Mouse (Mus musculus) liver, embryonic 16.5 days (tissue): ENCODE data around the gene Fbxw10. TPM values are rescaled to one million over a fixed set of nuclear protein-coding genes. Genes with fewer than 3 reads are reported as not detected.

Experiments
- ATAC-seq: fragments of 200-750 bp; cut with Nextera tagmentation; 2 replicates; pipeline ENCODE4 v1.8.0; 2017; ENCODE audit warnings: low read depth, mild to moderate bottlenecking, moderate number of reproducible peaks, moderate library complexity
- H3K27ac ChIP-seq: fragments of 300-500 bp; sonication (generic); 2 replicates; pipeline ENCODE4 v1.5.1; 2014; ENCODE audit warnings: mild to moderate bottlenecking, low read length
- H3K27me3 ChIP-seq: fragments of 300-500 bp; sonication (generic); 2 replicates; pipeline ENCODE4 v1.6.1; 2014; ENCODE audit warnings: low read depth, low read length, mixed read lengths; ENCODE audit not compliant: control insufficient read depth, insufficient read depth
- H3K36me3 ChIP-seq: fragments of 300-500 bp; sonication (generic); 2 replicates; pipeline ENCODE4 v1.6.1; 2014; ENCODE audit warnings: mild to moderate bottlenecking; ENCODE audit not compliant: control insufficient read depth, insufficient read depth
- H3K4me1 ChIP-seq: fragments of 300-500 bp; sonication (generic); 2 replicates; pipeline ENCODE4 v1.6.1; 2014; ENCODE audit warnings: low read depth, low read length, mixed read lengths; ENCODE audit not compliant: control insufficient read depth
- H3K4me2 ChIP-seq: fragments of 300-500 bp; sonication (generic); 2 replicates; pipeline ENCODE4 v1.6.1; 2014; ENCODE audit warnings: low read depth, low read length, mixed read lengths
- H3K4me3 ChIP-seq: fragments of 300-500 bp; sonication (generic); 2 replicates; pipeline ENCODE4 v1.5.1; 2014; ENCODE audit warnings: low read depth, mild to moderate bottlenecking, low read length
- H3K9ac ChIP-seq: fragments of 300-500 bp; sonication (generic); 2 replicates; pipeline ENCODE4 v1.6.1; 2014; ENCODE audit warnings: low read depth, low read length
- H3K9me3 ChIP-seq: fragments of 300-500 bp; sonication (generic); replicated peaks from 2 replicates; pipeline ENCODE4 v1.6.1; 2016; ENCODE audit warnings: low read length; ENCODE audit not compliant: control insufficient read depth
- WGBS: fragments of 180-500 bp; shearing (Covaris S2); extraction: QIAGEN DNeasy Blood & Tissue Kit; methylation state at CpG from one replicate; pipeline ENCODE4 v1.1.7; 2014; ENCODE audit not compliant: insufficient replicate concordance; 5-methylcytosine and 5-hydroxymethylcytosine counted together
- polyA plus RNA-seq: library from polyadenylated mRNA; unstranded; fragments of >200 nt; fragmentation: Nextera tagmentation; extraction: Ambion mirVana; gene quantifications from 2 replicates; pipeline ENCODE4 v1.2.1, GENCODE M21; 2015

The Fbxw10 gene
- polyA plus RNA-seq, 1 experiment from 2014 or later = 0.18 TPM

- Histone ChIP-seq H3K4me2 (no peak overlapping the region), H3K27ac (no peak overlapping the region), H3K4me1 (no peaks in the 10 kb centered on the region), H3K9me3 (no peaks in the 10 kb centered on the region), H3K9ac (no peak overlapping the region), H3K36me3 (no peaks in the 10 kb centered on the region), H3K4me3 (no peak overlapping the region), H3K27me3 (no peaks in the 10 kb centered on the region)
- 52% methylated on average over 4 of the region's 4 CpGs for WGBS
- ATAC-seq = no peak
Measured at GRCm38 (mm10) chr11:62827135-62827534, 19.7 kb upstream of the Fbxw10 start.

- WGBS = 58% methylated on average over 3 of the region's 3 CpGs
- no peaks in the 10 kb centered on the region for H3K36me3 ChIP-seq
- no peak for ATAC-seq
- H3K9ac ChIP-seq = no peak overlapping the region
- no peak overlapping the region for H3K27ac ChIP-seq
- no peaks in the 10 kb centered on the region for H3K4me1 ChIP-seq
- H3K9me3 ChIP-seq = no peaks in the 10 kb centered on the region
- H3K4me2 ChIP-seq = no peak overlapping the region
- H3K4me3 ChIP-seq = no peak overlapping the region
- no peaks in the 10 kb centered on the region for H3K27me3 ChIP-seq
Measured at GRCm38 (mm10) chr11:62827911-62828310, 19.0 kb upstream of the Fbxw10 start.

GRCm38 (mm10) chr11:62830387-62830786 lies 16.5 kb upstream of the Fbxw10 start:
- ATAC-seq = no peak
- Histone ChIP-seq H3K9ac (no peak overlapping the region), H3K27ac (no peak overlapping the region), H3K27me3 (no peaks in the 10 kb centered on the region), H3K36me3 (no peaks in the 10 kb centered on the region), H3K9me3 (no peaks in the 10 kb centered on the region), H3K4me1 (no peaks in the 10 kb centered on the region), H3K4me3 (no peak overlapping the region), H3K4me2 (no peak overlapping the region)
- WGBS = 59% methylated on average over 2 of the region's 2 CpGs

GRCm38 (mm10) chr11:62831906-62832305 lies 15.0 kb upstream of the Fbxw10 start:
- no peak overlapping the region for H3K4me3 ChIP-seq
- no peak overlapping the region for H3K27ac ChIP-seq
- H3K36me3 ChIP-seq = no peaks in the 10 kb centered on the region
- ATAC-seq = no peak
- no peak overlapping the region for H3K4me2 ChIP-seq
- no peak overlapping the region for H3K9ac ChIP-seq
- H3K4me1 ChIP-seq = no peaks in the 10 kb centered on the region
- H3K27me3 ChIP-seq = no peaks in the 10 kb centered on the region
- no peaks in the 10 kb centered on the region for H3K9me3 ChIP-seq

GRCm38 (mm10) chr11:62844562-62844961 lies 2.3 kb upstream of the Fbxw10 start:
- Histone ChIP-seq H3K4me2 (no peak overlapping the region), H3K9me3 (no peaks in the 10 kb centered on the region), H3K9ac (no peak overlapping the region), H3K4me1 (no peaks in the 10 kb centered on the region), H3K36me3 (no peaks in the 10 kb centered on the region), H3K27ac (no peak overlapping the region), H3K27me3 (no peaks in the 10 kb centered on the region), H3K4me3 (no peak overlapping the region)
- 0 out of 2 replicates have a peak, but pooled peaks have one; percentile 19 for ATAC-seq
- 28% methylated on average over 5 of the region's 5 CpGs for WGBS

- Histone ChIP-seq H3K27me3 (no peaks in the 10 kb centered on the region), H3K4me2 (no peak overlapping the region), H3K9me3 (no peaks in the 10 kb centered on the region), H3K9ac (no peak overlapping the region), H3K4me1 (no peaks in the 10 kb centered on the region), H3K4me3 (no peak overlapping the region), H3K27ac (no peak overlapping the region), H3K36me3 (no peaks in the 10 kb centered on the region)
- no peak for ATAC-seq
- 38% methylated on average over 3 of the region's 3 CpGs for WGBS
Measured at GRCm38 (mm10) chr11:62845730-62846129, 1.1 kb upstream of the Fbxw10 start.

- no peak overlapping the region for H3K27ac ChIP-seq
- no peak overlapping the region for H3K4me3 ChIP-seq
- H3K27me3 ChIP-seq = no peaks in the 10 kb centered on the region
- no peak overlapping the region for H3K9ac ChIP-seq
- no peaks in the 10 kb centered on the region for H3K36me3 ChIP-seq
- WGBS = 39% methylated on average over 4 of the region's 4 CpGs
- no peaks in the 10 kb centered on the region for H3K9me3 ChIP-seq
- H3K4me1 ChIP-seq = no peaks in the 10 kb centered on the region
- no peak for ATAC-seq
- no peak overlapping the region for H3K4me2 ChIP-seq
Measured at GRCm38 (mm10) chr11:62847655-62848191, 854 bp downstream of the Fbxw10 start.

GRCm38 (mm10) chr11:62848301-62848700 lies 1.4 kb downstream of the Fbxw10 start:
- Histone ChIP-seq H3K27ac (no peak overlapping the region), H3K9me3 (no peaks in the 10 kb centered on the region), H3K27me3 (no peaks in the 10 kb centered on the region), H3K9ac (no peak overlapping the region), H3K4me2 (no peak overlapping the region), H3K36me3 (no peaks in the 10 kb centered on the region), H3K4me1 (peaks cover 5% of the 10 kb centered on the region), H3K4me3 (no peak overlapping the region)
- WGBS = 64% methylated on average over 2 of the region's 2 CpGs
- no peak for ATAC-seq

- no peak overlapping the region for H3K9ac ChIP-seq
- H3K4me3 ChIP-seq = no peak overlapping the region
- H3K4me1 ChIP-seq = peaks cover 13% of the 10 kb centered on the region
- no peak overlapping the region for H3K27ac ChIP-seq
- no peak for ATAC-seq
- no peaks in the 10 kb centered on the region for H3K27me3 ChIP-seq
- H3K9me3 ChIP-seq = no peaks in the 10 kb centered on the region
- H3K4me2 ChIP-seq = no peak overlapping the region
- WGBS = 33% methylated on average over 1 of the region's 1 CpGs
- H3K36me3 ChIP-seq = no peaks in the 10 kb centered on the region
Measured at GRCm38 (mm10) chr11:62851199-62851598, 4.3 kb downstream of the Fbxw10 start.
